Mouse (Mus musculus): ENCODE measurements at regions not wholly inside any gene's neighbourhood (a gene's known extent, or its start where the extent isn't known, plus 50 kb on each side); places are given as distances from the start of the nearest gene placed in this dataset.

GRCm38 (mm10) chr12:55939281-55940142 lies 103.4 kb downstream of the Brms1l start:
- WGBS: 69% methylated on average over 10 of the region's 10 CpGs
- no peak for DNase-seq (ENCODE audit: low read depth, low spot score)

GRCm38 (mm10) chr12:55934172-55934571 lies 98.0 kb downstream of the Brms1l start:
- 43% methylated on average over 1 of the region's 1 CpGs for WGBS
- DNase-seq (ENCODE audit: low read depth, low spot score): no peak

- DNase-seq (ENCODE audit: low read depth, low spot score): no peak
Observed at GRCm38 (mm10) chr12:55933417-55933816, 97.3 kb downstream of the Brms1l start.

GRCm38 (mm10) chr12:55930468-55930867 lies 94.3 kb downstream of the Brms1l start:
- 44% methylated on average over 4 of the region's 4 CpGs for WGBS
- no peak for DNase-seq (ENCODE audit: low read depth, low spot score)

More at GRCm38 (mm10) chr12:55933417-55933816, 97.3 kb downstream of the Brms1l start:
- 68% methylated on average over 11 of the region's 11 CpGs for WGBS

GRCm38 (mm10) chr12:55926974-55927321 lies 90.8 kb downstream of the Brms1l start:
- no peak for DNase-seq (ENCODE audit: low read depth, low spot score)
- WGBS: 84% methylated on average over 1 of the region's 1 CpGs

- 69% methylated on average over 2 of the region's 2 CpGs for WGBS
Observed at GRCm38 (mm10) chr12:55926276-55926973, 90.3 kb downstream of the Brms1l start.

More at GRCm38 (mm10) chr12:55926276-55926973, 90.3 kb downstream of the Brms1l start:
- DNase-seq (ENCODE audit: low read depth, low spot score): no peak

Measured in large intestine, adult 2 months (tissue).